Mouse (Mus musculus): ENCODE measurements around the gene Fancm. TPM values are rescaled to one million over a fixed set of nuclear protein-coding genes. Genes with fewer than 3 reads are reported as not detected.
A peak's percentile ranks its signal among the peaks of the same experiment; 100 is the strongest.

Fancm gene
- total RNA-seq (2014; fragmentation: Nextera tagmentation) (80.0 and 84.1 TPM in 2 replicates), total RNA-seq (2017) (51.5 and 68.1 TPM in 2 replicates), polyA plus RNA-seq (2012) (5.0 and 7.7 TPM in 2 replicates)

DNA sequence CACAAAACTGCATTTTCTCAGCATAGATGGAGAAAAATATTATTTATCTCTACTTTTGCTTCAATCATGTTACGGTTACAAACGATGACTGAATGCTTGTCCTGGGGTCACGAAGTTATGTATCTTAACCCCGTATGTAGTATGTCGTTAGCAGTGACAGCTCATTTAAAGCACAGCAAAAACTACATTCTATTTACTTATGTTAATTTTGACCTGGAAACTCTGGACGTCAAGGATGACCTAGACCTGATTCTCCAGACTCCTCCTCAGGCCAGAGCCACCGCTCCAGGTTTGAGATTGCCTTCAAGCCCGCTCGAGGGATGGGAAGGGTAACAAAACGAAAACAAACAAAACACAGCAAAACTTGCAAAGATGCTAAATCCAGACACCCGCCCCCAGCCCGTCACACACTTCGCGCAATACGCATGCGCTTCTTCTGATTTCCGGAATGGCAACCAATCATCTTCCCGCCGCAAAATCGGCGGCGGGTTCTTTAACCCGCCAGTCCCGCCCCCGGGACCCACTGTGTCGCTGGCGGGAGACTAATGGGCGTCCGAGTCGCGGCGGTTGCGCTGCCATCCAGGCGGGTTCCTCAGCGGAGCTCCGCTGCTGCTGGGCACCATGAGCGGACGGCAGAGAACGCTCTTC lies at the start of gene Fancm:
Gene Fancm, plus strand, starts transcription at position 519 of the 648 bp plus-strand sequence.
- TF ChIP-seq GATA2 (IDR thresholded peaks at IDR 0.05; ENCODE audit: borderline replicate concordance, low read depth, low read length) (no peak), POLR2AphosphoS5 (IDR thresholded peaks at IDR 0.05; ENCODE audit: insufficient replicate concordance, low read depth, low read length) (no peak), TAL1 (conservative IDR thresholded peaks at IDR 0.05; ENCODE audit: low read depth, low read length) (no peak), GATA1 (IDR thresholded peaks at IDR 0.05; ENCODE audit: borderline replicate concordance, low read length) (no peak), CTCF (IDR thresholded peaks at IDR 0.05; ENCODE audit: low read depth, low read length) (no peak)
- Histone ChIP-seq H3K4me3 (ENCODE audit: low read depth, low read length) (peak within 1 kb of the TSS; percentile 87), H3K27me3 (ENCODE audit: insufficient read depth, low read length) (no peaks in the 10 kb centered on the region), H3K4me1 (ENCODE audit: insufficient read depth, low read depth, low read length) (peaks cover 61% of the 10 kb centered on the region), H3K36me3 (replicated peaks) (peaks cover 40% of the 10 kb centered on the region), H3K9me3 (replicated peaks) (no peaks in the 10 kb centered on the region)
- ATAC-seq (ENCODE audit: extremely low read depth, insufficient number of reproducible peaks, low FRiP score, poor library complexity, severe bottlenecking) (peak; percentile 62), DNase-seq (ENCODE audit: low spot score) (peak; percentile 91)

DNA sequence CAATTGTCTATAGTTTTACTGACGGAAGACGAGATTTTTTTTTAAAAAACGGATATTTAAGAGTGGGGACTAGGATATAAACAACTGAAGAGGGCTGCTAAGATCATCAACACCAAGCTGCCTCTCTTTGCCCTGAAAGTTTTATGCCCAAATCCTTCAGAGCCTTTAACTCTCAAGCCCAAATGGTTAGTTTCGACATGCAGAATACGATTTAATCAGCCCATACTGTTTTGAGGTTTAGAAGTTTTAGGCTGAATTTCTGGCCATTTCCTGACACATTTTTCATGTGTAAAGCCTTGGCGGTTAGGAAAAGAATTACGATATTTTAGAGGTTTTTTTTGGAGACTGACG lies 39.6 kb upstream of the Fancm start:
- ATAC-seq (ENCODE audit: extremely low read depth, insufficient number of reproducible peaks, low FRiP score, poor library complexity, severe bottlenecking) (no peak), DNase-seq (ENCODE audit: low spot score) (no peak)
- Histone ChIP-seq H3K36me3 (replicated peaks) (peaks cover 16% of the 10 kb centered on the region), H3K27me3 (ENCODE audit: insufficient read depth, low read length) (no peaks in the 10 kb centered on the region), H3K9me3 (replicated peaks) (peaks cover 4% of the 10 kb centered on the region; the same call in 1 of the 2 replicates), H3K4me3 (ENCODE audit: low read depth, low read length) (peak overlapping the region; percentile 100), H3K4me1 (ENCODE audit: insufficient read depth, low read depth, low read length) (peaks cover 26% of the 10 kb centered on the region)
- no peak for TF ChIP-seq POLR2AphosphoS5 (IDR thresholded peaks at IDR 0.05; ENCODE audit: insufficient replicate concordance, low read depth, low read length)
- TF ChIP-seq GATA1 (IDR thresholded peaks at IDR 0.05; ENCODE audit: borderline replicate concordance, low read length): no peak
- TF ChIP-seq GATA2 (IDR thresholded peaks at IDR 0.05; ENCODE audit: borderline replicate concordance, low read depth, low read length): no peak
- no peak for TF ChIP-seq TAL1 (conservative IDR thresholded peaks at IDR 0.05; ENCODE audit: low read depth, low read length)
- no peak for TF ChIP-seq CTCF (IDR thresholded peaks at IDR 0.05; ENCODE audit: low read depth, low read length)

DNA sequence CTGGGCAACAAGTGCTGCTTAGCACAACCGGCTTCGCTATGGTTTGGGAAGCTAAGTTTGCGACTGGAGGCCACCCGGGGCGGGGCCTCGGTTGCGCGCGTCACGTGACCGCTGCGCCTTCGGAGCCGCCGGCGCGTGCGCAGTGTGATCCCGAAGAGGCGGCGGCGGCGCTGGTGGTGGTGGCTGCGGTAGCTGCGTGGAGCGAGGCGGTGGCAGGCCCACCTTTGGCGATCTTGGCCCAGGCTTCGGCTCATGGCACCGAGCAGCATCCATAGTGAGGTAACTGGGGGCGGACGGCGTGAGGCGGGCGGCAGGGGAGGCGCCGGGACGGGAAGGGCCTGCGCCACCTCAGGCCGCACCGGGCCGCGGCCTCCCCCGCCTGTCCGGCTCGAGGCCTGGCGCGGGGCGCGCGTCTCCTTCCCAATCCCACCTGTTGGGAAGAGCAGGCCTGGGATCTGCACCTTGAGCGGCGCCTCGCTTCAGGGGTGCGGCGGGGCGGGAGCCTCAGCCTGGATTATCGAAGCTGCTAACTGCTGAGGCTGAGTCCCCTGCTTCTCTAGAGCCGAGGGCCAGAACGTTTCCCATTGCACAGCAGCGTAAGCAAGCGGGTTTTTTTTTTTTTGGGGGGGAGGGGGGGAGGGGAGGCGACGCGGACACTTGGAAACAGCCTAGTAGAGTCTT lies 39.1 kb upstream of the Fancm start, which contains the start of gene Prpf39:
Gene Prpf39, plus strand, starts transcription at position 144 of the 681 bp plus-strand sequence.
- TF ChIP-seq GATA2 (IDR thresholded peaks at IDR 0.05; ENCODE audit: borderline replicate concordance, low read depth, low read length): no peak
- TF ChIP-seq TAL1 (conservative IDR thresholded peaks at IDR 0.05; ENCODE audit: low read depth, low read length): no peak
- no peak for TF ChIP-seq CTCF (IDR thresholded peaks at IDR 0.05; ENCODE audit: low read depth, low read length)
- no peak for TF ChIP-seq GATA1 (IDR thresholded peaks at IDR 0.05; ENCODE audit: borderline replicate concordance, low read length)
- no peak for TF ChIP-seq POLR2AphosphoS5 (IDR thresholded peaks at IDR 0.05; ENCODE audit: insufficient replicate concordance, low read depth, low read length)
- Histone ChIP-seq H3K4me3 (ENCODE audit: low read depth, low read length) (peak within 1 kb of the TSS; percentile 100), H3K9me3 (replicated peaks) (peaks cover 4% of the 10 kb centered on the region; the same call in 1 of the 2 replicates), H3K36me3 (replicated peaks) (peaks cover 19% of the 10 kb centered on the region), H3K27me3 (ENCODE audit: insufficient read depth, low read length) (no peaks in the 10 kb centered on the region), H3K4me1 (ENCODE audit: insufficient read depth, low read depth, low read length) (peaks cover 26% of the 10 kb centered on the region)
- peak; percentile 89 for DNase-seq (ENCODE audit: low spot score)
- peak; percentile 69 for ATAC-seq (ENCODE audit: extremely low read depth, insufficient number of reproducible peaks, low FRiP score, poor library complexity, severe bottlenecking)

DNA sequence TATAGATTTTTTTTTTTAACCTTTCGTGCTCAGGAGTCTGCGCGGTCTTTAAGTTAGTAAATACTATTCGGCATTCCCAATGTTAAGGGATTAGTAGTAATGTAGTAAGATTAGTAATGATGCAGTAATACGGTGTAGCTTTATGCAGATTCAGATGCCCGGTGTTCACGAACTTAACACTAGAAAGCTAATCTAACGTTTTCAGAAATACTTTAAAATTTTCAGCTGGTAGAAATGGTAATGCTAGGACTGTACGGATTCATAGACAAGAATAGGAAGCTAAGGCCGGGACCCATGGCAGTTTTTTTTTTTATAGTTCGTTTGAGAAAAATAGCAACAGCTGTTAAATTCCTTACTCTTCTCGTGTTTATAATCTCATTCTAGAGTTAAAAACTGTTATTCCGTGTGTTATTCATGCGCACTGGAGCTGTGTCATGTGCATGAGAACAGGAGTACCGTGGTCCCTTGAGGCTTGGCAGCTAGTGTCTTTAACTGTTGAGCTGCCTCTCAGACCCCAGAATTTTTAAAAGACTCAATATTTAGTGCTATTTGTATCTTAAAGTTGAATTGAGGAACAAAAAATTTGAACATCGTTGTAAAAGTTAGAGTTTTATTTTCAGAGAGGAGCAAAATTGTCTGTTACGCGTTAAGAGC lies 38.4 kb upstream of the Fancm start:
- TF ChIP-seq CTCF (IDR thresholded peaks at IDR 0.05; ENCODE audit: low read depth, low read length): no peak
- TF ChIP-seq TAL1 (conservative IDR thresholded peaks at IDR 0.05; ENCODE audit: low read depth, low read length): no peak
- TF ChIP-seq GATA1 (IDR thresholded peaks at IDR 0.05; ENCODE audit: borderline replicate concordance, low read length): no peak
- no peak for TF ChIP-seq GATA2 (IDR thresholded peaks at IDR 0.05; ENCODE audit: borderline replicate concordance, low read depth, low read length)
- no peak for TF ChIP-seq POLR2AphosphoS5 (IDR thresholded peaks at IDR 0.05; ENCODE audit: insufficient replicate concordance, low read depth, low read length)
- H3K9me3 ChIP-seq (replicated peaks): peaks cover 4% of the 10 kb centered on the region; the same call in 1 of the 2 replicates
- no peaks in the 10 kb centered on the region for H3K27me3 ChIP-seq (ENCODE audit: insufficient read depth, low read length)
- H3K4me3 ChIP-seq (ENCODE audit: low read depth, low read length): peak overlapping the region; percentile 100
- peaks cover 26% of the 10 kb centered on the region for H3K4me1 ChIP-seq (ENCODE audit: insufficient read depth, low read depth, low read length)
- ATAC-seq (ENCODE audit: extremely low read depth, insufficient number of reproducible peaks, low FRiP score, poor library complexity, severe bottlenecking) (peak; percentile 38), DNase-seq (ENCODE audit: low spot score) (no peak)
- peaks cover 25% of the 10 kb centered on the region for H3K36me3 ChIP-seq (replicated peaks)

DNA sequence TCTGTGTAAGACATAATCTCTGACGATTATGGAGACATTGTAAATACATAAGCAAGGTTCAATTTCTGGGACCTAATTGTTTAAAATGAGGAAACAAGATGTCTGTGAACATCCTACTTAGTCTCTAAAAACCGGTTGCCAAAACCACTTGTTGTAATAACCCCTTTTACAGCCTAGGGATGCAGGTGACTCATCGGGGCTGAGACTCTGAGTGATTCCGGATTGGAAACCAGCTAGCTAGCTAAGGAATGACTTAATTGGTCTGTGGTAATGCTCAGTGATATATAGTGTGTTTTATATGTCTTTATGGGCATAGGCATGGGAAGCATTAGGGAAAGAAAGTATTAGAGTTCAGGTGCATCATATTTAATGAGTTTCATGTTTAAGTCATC lies 37.9 kb upstream of the Fancm start:
- peak; percentile 31; the same call in 1 of the 2 replicates for ATAC-seq (ENCODE audit: extremely low read depth, insufficient number of reproducible peaks, low FRiP score, poor library complexity, severe bottlenecking)
- H3K27me3 ChIP-seq (ENCODE audit: insufficient read depth, low read length): no peaks in the 10 kb centered on the region
- peak; percentile 31 for DNase-seq (ENCODE audit: low spot score)
- H3K4me1 ChIP-seq (ENCODE audit: insufficient read depth, low read depth, low read length): peaks cover 26% of the 10 kb centered on the region
- H3K9me3 ChIP-seq (replicated peaks): peaks cover 4% of the 10 kb centered on the region; the same call in 1 of the 2 replicates
- H3K36me3 ChIP-seq (replicated peaks): peaks cover 30% of the 10 kb centered on the region
- TF ChIP-seq GATA2 (IDR thresholded peaks at IDR 0.05; ENCODE audit: borderline replicate concordance, low read depth, low read length): no peak
- no peak for TF ChIP-seq GATA1 (IDR thresholded peaks at IDR 0.05; ENCODE audit: borderline replicate concordance, low read length)
- TF ChIP-seq CTCF (IDR thresholded peaks at IDR 0.05; ENCODE audit: low read depth, low read length): no peak
- TF ChIP-seq TAL1 (conservative IDR thresholded peaks at IDR 0.05; ENCODE audit: low read depth, low read length): no peak
- no peak for TF ChIP-seq POLR2AphosphoS5 (IDR thresholded peaks at IDR 0.05; ENCODE audit: insufficient replicate concordance, low read depth, low read length)
- peak overlapping the region; percentile 100 for H3K4me3 ChIP-seq (ENCODE audit: low read depth, low read length)
